ENCODE assay signal across 8 mouse cellular contexts in the genomic region with DNA sequence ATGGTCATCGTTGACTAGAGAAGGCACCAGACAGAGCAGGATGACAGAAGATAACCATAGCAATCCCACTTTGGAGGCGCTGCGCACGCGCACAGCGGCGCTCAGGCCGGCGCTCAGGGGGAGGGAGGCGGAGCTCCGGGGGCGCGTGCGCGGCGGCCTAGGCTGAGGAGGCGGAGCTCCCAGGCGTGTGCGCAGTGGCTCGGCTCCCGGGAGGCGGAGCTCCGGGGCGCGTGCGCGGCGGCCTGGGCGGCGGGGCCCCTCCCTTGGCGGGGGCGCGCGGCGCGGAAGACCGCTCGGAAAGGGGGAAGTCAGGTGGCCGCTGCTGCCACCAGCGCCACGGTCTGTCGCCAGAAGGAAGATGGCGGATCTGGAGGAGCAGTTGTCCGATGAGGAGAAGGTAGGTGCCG. TPM values are rescaled to one million over a fixed set of nuclear protein-coding genes. Genes with fewer than 3 reads are reported as not detected.
DNase-seq lines count a peak whose midpoint lies in the region; ATAC-seq and TF ChIP-seq lines count a peak whose summit lies in the region.

No protein-coding gene starts in this region.

- H3K27me3 ChIP-seq in forebrain, embryonic 16.5 days (replicated peaks; ENCODE audit: control insufficient read depth, insufficient read depth, low read length) = no peaks in the 10 kb centered on the region
- no peaks in the 10 kb centered on the region for H3K27me3 ChIP-seq in lung, embryonic 15.5 days

- H3K9me3 ChIP-seq in ES-E14 (ENCODE audit: control insufficient read depth, insufficient read depth, low read depth, low read length) = no peaks in the 10 kb centered on the region
- H3K9me3 ChIP-seq in forebrain, embryonic 16.5 days (ENCODE audit: control insufficient read depth, low read length) = peaks cover 3% of the 10 kb centered on the region; the same call in 1 of the 2 replicates
- no peaks in the 10 kb centered on the region for H3K9me3 ChIP-seq in lung, embryonic 15.5 days

- H3K9ac ChIP-seq in ES-E14 (ENCODE audit: insufficient read depth, low read depth, low read length, poor library complexity, severe bottlenecking) = peak overlapping the region; percentile 83
- peak overlapping the region; percentile 88 for H3K9ac ChIP-seq in forebrain, embryonic 16.5 days (replicated peaks; ENCODE audit: low read depth, low read length)
- H3K9ac ChIP-seq in lung, embryonic 15.5 days = peak overlapping the region; percentile 96

- 0% methylated on average over 34 of the region's 45 CpGs for WGBS in forebrain, embryonic 16.5 days
- 0% methylated on average over 41 of the region's 45 CpGs for WGBS in lung, embryonic 15.5 days

- in situ Hi-C loops in ES-E14 (cut with MboI; ENCODE audit: low sequenced_read_pairs in 2 of 2, unreplicated experiment in 2 of 2) = no loop called here

- peak overlapping the region; percentile 89 to 93 for H3K4me3 ChIP-seq in ES-E14 (ENCODE audit: insufficient read depth in 1 of 2, low read depth in 1 of 2, low read length in 2 of 2, poor library complexity in 1 of 2, severe bottlenecking in 1 of 2)
- H3K4me3 ChIP-seq in forebrain, embryonic 16.5 days (replicated peaks; ENCODE audit: low read length) = peak overlapping the region; percentile 87
- H3K4me3 ChIP-seq in lung, embryonic 15.5 days = peak overlapping the region; percentile 90

- H3K36me3 ChIP-seq in ES-E14 (ENCODE audit: control insufficient read depth, insufficient read depth, low read length, poor library complexity, severe bottlenecking) = no peaks in the 10 kb centered on the region
- no peaks in the 10 kb centered on the region for H3K36me3 ChIP-seq in forebrain, embryonic 16.5 days (ENCODE audit: control insufficient read depth, insufficient read depth)
- H3K36me3 ChIP-seq in lung, embryonic 15.5 days = peaks cover 4% of the 10 kb centered on the region

- peaks cover 1 to 4% of the 10 kb centered on the region in 2 experiments; a peak in 1 of 4 replicates for H3K4me1 ChIP-seq in ES-E14 (ENCODE audit: control insufficient read depth in 2 of 2, insufficient read depth in 2 of 2, low read length in 2 of 2, poor library complexity in 1 of 2)
- peaks cover 11% of the 10 kb centered on the region for H3K4me1 ChIP-seq in forebrain, embryonic 16.5 days (replicated peaks; ENCODE audit: control insufficient read depth, insufficient read depth, low read length)
- H3K4me1 ChIP-seq in lung, embryonic 15.5 days = peaks cover 14% of the 10 kb centered on the region

- peak overlapping the region; percentile 57 for H3K4me2 ChIP-seq in forebrain, embryonic 16.5 days (ENCODE audit: low read length)
- H3K4me2 ChIP-seq in lung, embryonic 15.5 days = peak overlapping the region; percentile 55

- DNase-seq in ES-E14 (ENCODE audit: low read depth, low spot score) = peak; percentile 76
- peak; percentile 98 for DNase-seq in cerebellum, adult 11-12 months
- DNase-seq in heart, postnatal 4 days = peak; percentile 97
- DNase-seq in layer of hippocampus, adult 8-10 months (ENCODE audit: low spot score in 2 of 2) = peak; percentile 89 to 93
- peak; percentile 88 for DNase-seq in ovary, adult 18-20 months (ENCODE audit: low spot score)
- DNase-seq in thymus, postnatal 0 days (ENCODE audit: low spot score) = peak; percentile 97

- ATAC-seq in forebrain, embryonic 16.5 days = peak; percentile 96
- ATAC-seq in lung, embryonic 15.5 days (ENCODE audit: borderline replicate concordance, extremely low read depth, low FRiP score, low TSS enrichment) = peak; percentile 97

- peak overlapping the region; percentile 80; the same call in 1 of the 2 replicates for H3K27ac ChIP-seq in ES-E14 (ENCODE audit: insufficient read depth, low read depth, low read length, poor library complexity, severe bottlenecking)
- H3K27ac ChIP-seq in forebrain, embryonic 16.5 days (ENCODE audit: low read length) = peak overlapping the region; percentile 95
- peak overlapping the region; percentile 96 for H3K27ac ChIP-seq in lung, embryonic 15.5 days

TF ChIP-seq in ES-E14, 5 proteins besides CTCF, POLR2A, EP300 and RAD21:
- TF ChIP-seq MAFK (IDR thresholded peaks at IDR 0.05; ENCODE audit: insufficient read depth, low read depth, low read length) (no peak), HCFC1 (IDR thresholded peaks at IDR 0.05; ENCODE audit: borderline replicate concordance, insufficient read depth, low read length) (no peak), ZC3H11A (IDR thresholded peaks at IDR 0.05; ENCODE audit: borderline replicate concordance, low read depth, low read length) (no peak), ZNF384 (IDR thresholded peaks at IDR 0.05; ENCODE audit: low read depth, low read length) (no peak), CHD2 (IDR thresholded peaks at IDR 0.05; ENCODE audit: low read depth, low read length) (no peak)
TF ChIP-seq in ES-E14: peak in this region for 0.

RNA-seq across cellular contexts. Expression of gene Capza2, which starts 0.7 kb away (rescaled TPM):
- total RNA-seq in ES-E14 (2012; rRNA removed) = 44.6 and 73.4 TPM in 2 replicates
- polyA plus RNA-seq in forebrain, embryonic 16.5 days (2015; fragmentation: Nextera tagmentation; extraction: Ambion mirVana) = 269 and 308 TPM in 2 replicates
- total RNA-seq in heart, postnatal 4 days (2021) = 100 to 1,000 TPM; 159 to 165 TPM
- 100 to 1,000 TPM; 271 to 292 (median 278) TPM for total RNA-seq in layer of hippocampus, adult 8-10 months (2022)
- polyA plus RNA-seq in lung, embryonic 15.5 days (2015; fragmentation: Nextera tagmentation; extraction: Ambion mirVana) = 230 and 238 TPM in 2 replicates
- polyA plus RNA-seq in thymus, postnatal 0 days (2015; fragmentation: Nextera tagmentation; extraction: Ambion mirVana) = 267 and 279 TPM in 2 replicates

RNA-seq across cellular contexts. Expression of gene St7, which starts 56.0 kb away (rescaled TPM):
- 4.0 and 4.2 TPM in 2 replicates for total RNA-seq in ES-E14 (2012; rRNA removed)
- polyA plus RNA-seq in forebrain, embryonic 16.5 days (2015; fragmentation: Nextera tagmentation; extraction: Ambion mirVana) = 68.0 and 70.6 TPM in 2 replicates
- total RNA-seq in heart, postnatal 4 days (2021) = 10 to 100 TPM; 33.5 to 35.9 TPM
- total RNA-seq in layer of hippocampus, adult 8-10 months (2022) = 10 to 100 TPM; 31.5 to 58.0 (median 46.3) TPM
- polyA plus RNA-seq in lung, embryonic 15.5 days (2015; fragmentation: Nextera tagmentation; extraction: Ambion mirVana) = 44.0 and 45.6 TPM in 2 replicates
- polyA plus RNA-seq in thymus, postnatal 0 days (2015; fragmentation: Nextera tagmentation; extraction: Ambion mirVana) = 15.4 and 16.5 TPM in 2 replicates

Comparison
In these comparisons a context has a peak if more than half of its experiments do, and no peak if none do; other contexts are left out.
1. Peak in every context shown above with its lines: DNase-seq, ATAC-seq, H3K4me3 ChIP-seq and H3K27ac ChIP-seq.